Mouse (Mus musculus): Measurements from ENCODE around the gene Lamp2.

DNA sequence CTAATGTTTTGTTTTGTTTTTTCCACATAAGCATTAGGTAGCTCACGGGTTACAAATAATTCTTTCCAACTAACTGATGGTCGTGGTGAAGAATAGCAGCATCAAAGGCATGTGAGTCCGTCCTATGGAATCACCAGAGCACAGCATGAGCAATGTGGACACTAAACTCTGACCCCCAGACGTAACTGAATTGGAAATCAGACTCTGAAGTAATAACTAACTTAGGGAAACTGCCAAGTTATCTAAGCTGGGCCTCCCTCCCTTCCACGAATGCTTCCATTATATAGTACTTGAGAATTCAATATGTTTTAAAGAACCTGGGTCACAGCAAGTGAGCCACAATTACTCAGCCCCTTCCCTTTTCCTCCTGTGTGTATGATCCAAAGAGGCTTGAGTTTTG lies 53.3 kb downstream of the Lamp2 start:
- TF ChIP-seq CTCF (conservative IDR thresholded peaks at IDR 0.05; ENCODE audit: low read length) (no peak), NANOG (IDR thresholded peaks at IDR 0.05; ENCODE audit: borderline replicate concordance, low read length) (no peak), POU5F1 (IDR thresholded peaks at IDR 0.05; ENCODE audit: borderline replicate concordance, low read length) (no peak)

All from E14TG2a.4 (cell line).